12 mouse cellular contexts compared by ENCODE assay signal in genomic region chr14:98171861-98172260, GRCm38 (mm10). TPM values are rescaled to one million over a fixed set of nuclear protein-coding genes. Genes with fewer than 3 reads are reported as not detected.
DNase-seq lines count a peak whose midpoint lies in the region; ATAC-seq and TF ChIP-seq lines count a peak whose summit lies in the region.
"Had no signal": no experiment of that assay in that cellular context is flagged by ENCODE, and none has a peak within 500 bp of the region (broad histone marks: within the 10 kb centered on the region; RNA-seq: fewer than 3 reads in every experiment).

No protein-coding gene starts in this region.

- WGBS in heart, embryonic 16.5 days: 21% methylated on average over 5 of the region's 5 CpGs
- 6% methylated on average over 5 of the region's 5 CpGs for WGBS in embryonic facial prominence, embryonic 12.5 days
- 14% methylated on average over 5 of the region's 5 CpGs for WGBS in forebrain, postnatal 0 days
- WGBS in midbrain, embryonic 12.5 days: 5% methylated on average over 5 of the region's 5 CpGs

- H3K27ac ChIP-seq in heart, embryonic 16.5 days (ENCODE audit: low read length): no peak overlapping the region
- H3K27ac ChIP-seq in embryonic facial prominence, embryonic 12.5 days: no peak overlapping the region
- no peak overlapping the region for H3K27ac ChIP-seq in forebrain, postnatal 0 days (ENCODE audit: low read depth, low read length)
- H3K27ac ChIP-seq in midbrain, embryonic 12.5 days (replicated peaks): no peak overlapping the region
- H3K27ac ChIP-seq: liver, embryonic 12.5 days; macrophage had no signal

- H3K36me3 ChIP-seq in heart, embryonic 16.5 days (ENCODE audit: control insufficient read depth, insufficient read depth): no peaks in the 10 kb centered on the region
- no peaks in the 10 kb centered on the region for H3K36me3 ChIP-seq in embryonic facial prominence, embryonic 12.5 days
- no peaks in the 10 kb centered on the region for H3K36me3 ChIP-seq in forebrain, postnatal 0 days (ENCODE audit: insufficient read depth)
- no peaks in the 10 kb centered on the region for H3K36me3 ChIP-seq in midbrain, embryonic 12.5 days
- H3K36me3 ChIP-seq: liver, embryonic 12.5 days had no signal

- intact Hi-C loops in heart, postnatal 36 days (cut with DNase I): no loop called here

- no peak for TF ChIP-seq CTCF in forebrain, postnatal 0 days (IDR thresholded peaks at IDR 0.05; ENCODE audit: low read depth)

- DNase-seq in heart, postnatal 36 days: no peak
- peak; percentile 50 for DNase-seq in forebrain, postnatal 0 days
- DNase-seq in retina, embryonic 14.5 days (ENCODE audit: low spot score): no peak
- no peak for DNase-seq in layer of hippocampus, adult 9-10 months (ENCODE audit: low spot score)
- no peak for DNase-seq in cerebellum, adult 9-11 months
- DNase-seq: adrenal gland, postnatal 36 days; spleen, adult 18-20 months had no signal

- no peak overlapping the region for H3K9ac ChIP-seq in heart, embryonic 16.5 days (ENCODE audit: low read length)
- H3K9ac ChIP-seq in embryonic facial prominence, embryonic 12.5 days: no peak overlapping the region
- no peak overlapping the region for H3K9ac ChIP-seq in forebrain, postnatal 0 days
- H3K9ac ChIP-seq in midbrain, embryonic 12.5 days (replicated peaks): 0 out of 2 replicates have a peak overlapping the region, but pooled peaks have one; percentile 6
- H3K9ac ChIP-seq: liver, embryonic 12.5 days had no signal

- H3K4me2 ChIP-seq in heart, embryonic 16.5 days (ENCODE audit: low read depth, low read length): peak overlapping the region; percentile 42; the same call in 1 of the 2 replicates
- H3K4me2 ChIP-seq in embryonic facial prominence, embryonic 12.5 days (replicated peaks): peak overlapping the region; percentile 33; the same call in 1 of the 2 replicates
- H3K4me2 ChIP-seq in forebrain, postnatal 0 days (ENCODE audit: low read depth): peak overlapping the region; percentile 1; the same call in 1 of the 2 replicates
- peak overlapping the region; percentile 43 for H3K4me2 ChIP-seq in midbrain, embryonic 12.5 days (replicated peaks)
- H3K4me2 ChIP-seq: liver, embryonic 12.5 days had no signal

- 0 out of 2 replicates have a peak, but pooled peaks cover 2% of the 10 kb centered on the region for H3K27me3 ChIP-seq in heart, embryonic 16.5 days (ENCODE audit: control insufficient read depth, insufficient read depth, low read length)
- no peaks in the 10 kb centered on the region for H3K27me3 ChIP-seq in embryonic facial prominence, embryonic 12.5 days
- H3K27me3 ChIP-seq in forebrain, postnatal 0 days (ENCODE audit: insufficient read depth, low read length): peaks cover 6% of the 10 kb centered on the region
- no peaks in the 10 kb centered on the region for H3K27me3 ChIP-seq in midbrain, embryonic 12.5 days

- no peaks in the 10 kb centered on the region for H3K9me3 ChIP-seq in heart, embryonic 16.5 days (replicated peaks; ENCODE audit: control insufficient read depth, low read length)
- no peaks in the 10 kb centered on the region for H3K9me3 ChIP-seq in embryonic facial prominence, embryonic 12.5 days
- no peaks in the 10 kb centered on the region for H3K9me3 ChIP-seq in forebrain, postnatal 0 days (ENCODE audit: low read length)
- H3K9me3 ChIP-seq in midbrain, embryonic 12.5 days: no peaks in the 10 kb centered on the region
- H3K9me3 ChIP-seq: liver, embryonic 12.5 days had no signal

- H3K4me3 ChIP-seq in heart, embryonic 16.5 days (ENCODE audit: low read length): no peak overlapping the region
- H3K4me3 ChIP-seq in embryonic facial prominence, embryonic 12.5 days: no peak overlapping the region
- H3K4me3 ChIP-seq in forebrain, postnatal 0 days (ENCODE audit: low read depth, low read length): no peak overlapping the region
- H3K4me3 ChIP-seq in midbrain, embryonic 12.5 days: 0 out of 2 replicates have a peak overlapping the region, but pooled peaks have one; percentile 9
- H3K4me3 ChIP-seq: liver, embryonic 12.5 days had no signal

- peaks cover 4% of the 10 kb centered on the region for H3K4me1 ChIP-seq in heart, embryonic 16.5 days (ENCODE audit: control insufficient read depth, insufficient read depth, low read length)
- peaks cover 3% of the 10 kb centered on the region; the same call in 1 of the 2 replicates for H3K4me1 ChIP-seq in embryonic facial prominence, embryonic 12.5 days
- no peaks in the 10 kb centered on the region for H3K4me1 ChIP-seq in forebrain, postnatal 0 days (ENCODE audit: insufficient read depth)
- H3K4me1 ChIP-seq in midbrain, embryonic 12.5 days: peaks cover 30% of the 10 kb centered on the region

- no peak for ATAC-seq in heart, embryonic 16.5 days (replicated peaks; ENCODE audit: extremely low read depth, insufficient read depth, low FRiP score)
- ATAC-seq in embryonic facial prominence, embryonic 12.5 days (ENCODE audit: insufficient number of reproducible peaks, insufficient read depth, low FRiP score, low TSS enrichment): no peak
- ATAC-seq in forebrain, postnatal 0 days: no peak
- ATAC-seq in midbrain, embryonic 12.5 days (ENCODE audit: low FRiP score, low read depth): no peak
- ATAC-seq: liver, embryonic 12.5 days had no signal

RNA-seq across cellular contexts. Expression of gene Dach1, which starts 2.3 kb away (rescaled TPM):
- polyA plus RNA-seq in heart, embryonic 16.5 days (2015; fragmentation: Nextera tagmentation; extraction: Ambion mirVana): 1.8 and 2.2 TPM in 2 replicates
- 10 to 100 TPM in 1 of 2 experiments, 1 to 10 TPM in 1; 6.4 to 10.7 TPM for total RNA-seq in heart, postnatal 36 days (2021)
- polyA plus RNA-seq in embryonic facial prominence, embryonic 12.5 days (2016; fragmentation: Nextera tagmentation; extraction: Ambion mirVana): 7.1 and 7.7 TPM in 2 replicates
- 9.3 and 10.6 TPM in 2 replicates for total RNA-seq in forebrain, postnatal 0 days (2014; rRNA removed)
- polyA plus RNA-seq in forebrain, postnatal 0 days (2015; fragmentation: Nextera tagmentation; extraction: Ambion mirVana): 3.9 and 5.8 TPM in 2 replicates
- 24.4 and 24.9 TPM in 2 replicates for polyA plus RNA-seq in midbrain, embryonic 12.5 days (2016; fragmentation: Nextera tagmentation; extraction: Ambion mirVana)
